Mouse (Mus musculus) midbrain, postnatal 0 days (tissue): ENCODE data around the gene Gm4305. TPM values are rescaled to one million over a fixed set of nuclear protein-coding genes. Genes with fewer than 3 reads are reported as not detected.
"Not testable (repeated sequence)": the region's sequence is repeated elsewhere in the genome, so short reads cannot be mapped to it uniquely, and the experiment has no call there.

ENCODE experiments used
- ATAC-seq: fragments of 200-750 bp; cut with Nextera tagmentation; 2 replicates; pipeline ENCODE4 v1.8.0; 2017; ENCODE audit warnings: moderate number of reproducible peaks, mild to moderate bottlenecking, moderate TSS enrichment, moderate library complexity; ENCODE audit not compliant: low FRiP score
- DNase-seq: peaks from one replicate; pipeline ENCODE4 v3.0.0-alpha.2; 2015; ENCODE audit warnings: low spot score
- H3K27ac ChIP-seq: fragments of 300-500 bp; sonication (generic); 2 replicates; pipeline ENCODE4 v1.5.1; 2014; ENCODE audit warnings: low read depth, mild to moderate bottlenecking, low read length, mixed read lengths
- H3K27me3 ChIP-seq: fragments of 300-500 bp; sonication (generic); 2 replicates; pipeline ENCODE4 v1.6.1; 2014; ENCODE audit warnings: low read length, control low read depth, mixed read lengths; ENCODE audit not compliant: insufficient read depth
- H3K36me3 ChIP-seq: fragments of 300-500 bp; sonication (generic); 2 replicates; pipeline ENCODE4 v1.6.1; 2014; ENCODE audit warnings: low read length, control low read depth, mixed read lengths; ENCODE audit not compliant: insufficient read depth
- H3K4me1 ChIP-seq: fragments of 300-500 bp; sonication (generic); 2 replicates; pipeline ENCODE4 v1.6.1; 2014; ENCODE audit warnings: mild to moderate bottlenecking, control low read depth, antibody characterized with exemption, low read length, mixed read lengths; ENCODE audit not compliant: insufficient read depth
- H3K4me2 ChIP-seq: fragments of 300-500 bp; sonication (generic); 2 replicates; pipeline ENCODE4 v1.6.1; 2014; ENCODE audit warnings: low read depth, mild to moderate bottlenecking, low read length, mixed read lengths; ENCODE audit not compliant: poor library complexity, severe bottlenecking
- H3K4me3 ChIP-seq: fragments of 300-500 bp; sonication (generic); 2 replicates; pipeline ENCODE4 v1.5.1; 2014; ENCODE audit warnings: low read depth, mild to moderate bottlenecking, low read length, moderate library complexity
- H3K9ac ChIP-seq: fragments of 300-500 bp; sonication (generic); replicated peaks from 2 replicates; pipeline ENCODE4 v1.6.1; 2014; ENCODE audit warnings: mild to moderate bottlenecking, low read length, moderate library complexity, mixed read lengths; ENCODE audit not compliant: poor library complexity, severe bottlenecking
- H3K9me3 ChIP-seq: fragments of 300-500 bp; sonication (generic); 2 replicates; pipeline ENCODE4 v1.6.1; 2016; ENCODE audit warnings: low read length, control low read depth
- WGBS: fragments of 180-500 bp; shearing (Covaris S2); extraction: QIAGEN DNeasy Blood & Tissue Kit; methylation state at CpG from one replicate; pipeline ENCODE4 v1.1.7; 2014; 5-methylcytosine and 5-hydroxymethylcytosine counted together
- polyA plus RNA-seq: library from polyadenylated mRNA; unstranded; fragments of >200 nt; fragmentation: Nextera tagmentation; extraction: Ambion mirVana; gene quantifications from 2 replicates; pipeline ENCODE4 v1.2.1, GENCODE M21; 2015
- total RNA-seq: library from RNA; depleted of rRNA; stranded (reverse); fragments of >200 nt; gene quantifications from 2 replicates; pipeline ENCODE4 v1.2.3, GENCODE M21; 2014; rRNA removed

Gm4305 gene
- total RNA-seq, result not detected in 2 replicates
- not detected in 2 replicates for polyA plus RNA-seq

GRCm38 (mm10) chr10:100350793-100351192 is at the start of gene Gm4305:
Gene Gm4305, plus strand, starts transcription at chr10:100351093.
- WGBS, result no CpG with 5 or more reads among the region's 3 CpGs
- H3K27me3 ChIP-seq, ATAC-seq, H3K36me3 ChIP-seq, H3K9me3 ChIP-seq, H3K4me3 ChIP-seq, H3K4me1 ChIP-seq, DNase-seq, H3K4me2 ChIP-seq, H3K27ac ChIP-seq, H3K9ac ChIP-seq: not testable (repeated sequence)

GRCm38 (mm10) chr10:100335376-100335775 is 15.5 kb upstream of the Gm4305 start, which contains the start of gene Gm4301:
Gene Gm4301, plus strand, starts transcription at chr10:100335676.
- no CpG with 5 or more reads among the region's 2 CpGs for WGBS
- ATAC-seq, H3K9ac ChIP-seq, H3K4me1 ChIP-seq, H3K36me3 ChIP-seq, H3K27ac ChIP-seq, H3K9me3 ChIP-seq, H3K4me3 ChIP-seq, H3K27me3 ChIP-seq, H3K4me2 ChIP-seq, DNase-seq: not testable (repeated sequence)

- H3K36me3 ChIP-seq, H3K27me3 ChIP-seq, H3K9me3 ChIP-seq, H3K27ac ChIP-seq, H3K4me1 ChIP-seq, DNase-seq, ATAC-seq, H3K9ac ChIP-seq, H3K4me2 ChIP-seq, H3K4me3 ChIP-seq: not testable (repeated sequence)
- no CpG with 5 or more reads among the region's 3 CpGs for WGBS
Observed at GRCm38 (mm10) chr10:100340536-100340935, 10.4 kb upstream of the Gm4305 start, which contains the start of gene Gm4302. Gene Gm4302, plus strand, starts transcription at chr10:100340836.

GRCm38 (mm10) chr10:100345672-100346071 is 5.2 kb upstream of the Gm4305 start, which contains the start of gene Gm4303:
Gene Gm4303, plus strand, starts transcription at chr10:100345972.
- not testable (repeated sequence) for H3K36me3 ChIP-seq, H3K4me2 ChIP-seq, H3K27me3 ChIP-seq, H3K27ac ChIP-seq, ATAC-seq, H3K9me3 ChIP-seq, H3K9ac ChIP-seq, H3K4me3 ChIP-seq, H3K4me1 ChIP-seq, DNase-seq
- whole genome bisulfite sequencing, result no CpG with 5 or more reads among the region's 3 CpGs

GRCm38 (mm10) chr10:100356841-100357240 is 5.9 kb downstream of the Gm4305 start:
- not testable (repeated sequence) for H3K4me1 ChIP-seq, ATAC-seq, H3K4me3 ChIP-seq, H3K9me3 ChIP-seq, H3K27me3 ChIP-seq, H3K27ac ChIP-seq, H3K9ac ChIP-seq, DNase-seq, H3K36me3 ChIP-seq, H3K4me2 ChIP-seq
- WGBS, result 93% methylated on average over 2 of the region's 2 CpGs

GRCm38 (mm10) chr10:100361038-100361437 is 10.1 kb downstream of the Gm4305 start, which contains the start of gene Gm4307:
Gene Gm4307, plus strand, starts transcription at chr10:100361338.
- H3K4me1 ChIP-seq, H3K36me3 ChIP-seq, H3K9me3 ChIP-seq, H3K9ac ChIP-seq, H3K4me2 ChIP-seq, DNase-seq, H3K4me3 ChIP-seq, ATAC-seq, H3K27ac ChIP-seq, H3K27me3 ChIP-seq: not testable (repeated sequence)
- no CpG with 5 or more reads among the region's 3 CpGs for WGBS

GRCm38 (mm10) chr10:100382460-100382859 is 31.6 kb downstream of the Gm4305 start, which contains the start of gene Gm4312:
Gene Gm4312, minus strand, starts transcription at chr10:100382560.
- H3K4me3 ChIP-seq, H3K27me3 ChIP-seq, H3K4me2 ChIP-seq, DNase-seq, H3K36me3 ChIP-seq, H3K9me3 ChIP-seq, H3K27ac ChIP-seq, ATAC-seq, H3K4me1 ChIP-seq, H3K9ac ChIP-seq: not testable (repeated sequence)
- WGBS, result no CpG with 5 or more reads among the region's 2 CpGs

Other genes starting within 250 kb of the Gm4305 start
- gene Gm4301, start 15.4 kb upstream of the Gm4305 start, total RNA-seq, result not detected in 2 replicates
- gene Gm4301, start 15.4 kb upstream of the Gm4305 start, polyA plus RNA-seq, result not detected in 2 replicates
- gene Gm4302, start 10.3 kb upstream of the Gm4305 start, total RNA-seq, result 0.16 TPM in 1 of 2 replicates, not detected in the other
- gene Gm4302, start 10.3 kb upstream of the Gm4305 start, polyA plus RNA-seq, result not detected in 2 replicates
- not detected in 2 replicates for gene Gm4303, start 5.1 kb upstream of the Gm4305 start, total RNA-seq
- gene Gm4303, start 5.1 kb upstream of the Gm4305 start, polyA plus RNA-seq, result not detected in 2 replicates
- not detected in 2 replicates for gene Gm4307, start 10.2 kb downstream of the Gm4305 start, total RNA-seq
- gene Gm4307, start 10.2 kb downstream of the Gm4305 start, polyA plus RNA-seq, result not detected in 2 replicates
- not detected in 2 replicates for gene Gm4312, start 31.5 kb downstream of the Gm4305 start, total RNA-seq
- gene Gm4312, start 31.5 kb downstream of the Gm4305 start, polyA plus RNA-seq, result not detected in 2 replicates
- 20.1 and 30.8 TPM in 2 replicates for gene Tmtc3, start 136.3 kb downstream of the Gm4305 start, total RNA-seq
- 5.6 and 6.2 TPM in 2 replicates for gene Tmtc3, start 136.3 kb downstream of the Gm4305 start, polyA plus RNA-seq
- gene Cep290, start 136.5 kb downstream of the Gm4305 start, total RNA-seq, result 3.9 and 5.3 TPM in 2 replicates
- 4.7 and 5.1 TPM in 2 replicates for gene Cep290, start 136.5 kb downstream of the Gm4305 start, polyA plus RNA-seq
- 20.9 and 27.7 TPM in 2 replicates for gene 4930430F08Rik, start 239.3 kb downstream of the Gm4305 start, total RNA-seq
- 15.4 and 18.3 TPM in 2 replicates for gene 4930430F08Rik, start 239.3 kb downstream of the Gm4305 start, polyA plus RNA-seq
- not detected in 2 replicates for gene 1700017N19Rik, start 239.4 kb downstream of the Gm4305 start, total RNA-seq
- gene 1700017N19Rik, start 239.4 kb downstream of the Gm4305 start, polyA plus RNA-seq, result 0.25 and 0.27 TPM in 2 replicates